Mouse (Mus musculus): ENCODE measurements at regions not wholly inside any gene's neighbourhood (a gene's known extent, or its start where the extent isn't known, plus 50 kb on each side); places are given as distances from the start of the nearest gene placed in this dataset.

DNA sequence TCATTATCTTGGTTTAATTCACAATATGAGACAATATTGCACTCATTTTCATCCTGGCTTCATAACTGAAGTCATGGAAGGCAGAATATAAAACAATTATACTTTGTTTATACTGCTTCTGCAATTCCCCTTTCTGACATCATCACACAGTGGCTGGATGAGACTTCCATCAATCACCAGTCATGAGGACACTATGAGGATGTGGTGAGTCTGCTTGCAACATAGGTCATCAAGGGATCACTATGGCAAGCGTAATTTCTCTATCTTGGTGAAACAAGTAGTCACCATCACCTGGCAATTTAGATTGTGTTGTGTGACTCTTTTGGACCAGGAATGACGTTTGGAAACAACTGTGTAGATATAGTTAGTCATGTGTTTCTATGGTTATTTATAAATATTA is 134.6 kb downstream of the Hao1 start:
- no peak; the same call in 1 of the 2 replicates for ATAC-seq (ENCODE audit: poor library complexity, severe bottlenecking)

DNA sequence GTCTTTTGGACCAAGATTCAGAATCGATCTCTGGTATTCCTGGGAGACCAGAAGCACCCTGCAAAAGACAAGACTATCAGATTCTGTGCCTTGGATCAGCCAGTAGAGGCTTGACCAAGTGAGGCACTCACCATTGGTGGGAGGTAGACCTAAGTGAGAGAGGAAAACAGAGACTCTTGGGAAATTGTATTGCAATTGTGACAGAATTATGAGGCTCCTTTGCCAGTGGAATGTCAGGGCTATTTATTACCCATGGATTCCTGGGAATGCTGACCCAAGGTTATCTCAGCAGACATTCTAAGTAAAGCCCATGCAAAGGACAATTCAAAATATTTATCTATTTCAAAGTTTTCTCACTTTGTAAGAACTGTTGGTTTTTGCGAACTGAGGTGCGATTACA is 154.6 kb downstream of the Hao1 start:
- ATAC-seq (ENCODE audit: poor library complexity, severe bottlenecking) = no peak

DNA sequence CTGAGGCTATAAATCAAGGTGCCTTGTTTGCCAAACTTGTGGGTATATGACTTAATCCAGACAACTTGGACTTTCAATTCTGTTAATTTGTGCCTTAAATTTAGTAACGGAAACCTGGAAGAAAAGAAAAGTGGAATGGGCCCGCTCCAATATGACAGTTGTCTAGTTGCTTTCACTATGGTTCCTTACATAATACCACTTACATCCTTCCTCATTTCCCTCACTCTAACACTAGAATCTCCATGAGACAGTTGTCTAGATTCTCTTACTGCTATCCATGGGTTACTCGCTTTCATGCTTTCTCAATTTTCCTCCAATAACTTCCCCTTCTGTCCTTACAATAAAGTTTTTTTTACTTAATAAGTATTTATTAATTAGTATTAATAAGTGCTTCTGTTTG is 160.7 kb downstream of the Hao1 start:
- ATAC-seq (ENCODE audit: poor library complexity, severe bottlenecking) = peak; percentile 68

DNA sequence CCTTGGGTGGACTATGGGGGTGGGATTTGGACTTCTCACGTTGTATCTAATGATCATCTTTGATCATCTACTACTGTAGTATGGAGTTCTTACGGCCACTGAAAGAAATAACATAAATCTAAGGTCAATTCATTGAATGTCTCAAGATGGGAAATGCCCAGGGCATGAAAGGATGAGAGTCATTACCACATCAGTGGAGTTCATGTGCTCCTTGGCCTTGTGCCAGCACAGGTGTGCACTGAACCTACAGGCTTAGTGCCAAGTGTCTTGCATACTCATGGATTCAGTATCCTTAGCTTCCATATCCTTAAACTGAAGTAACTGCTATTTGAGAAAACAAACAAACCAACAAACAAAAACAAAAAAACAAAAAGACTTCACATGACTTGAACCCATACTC is 179.1 kb downstream of the Hao1 start:
- ATAC-seq (ENCODE audit: poor library complexity, severe bottlenecking) = no peak

DNA sequence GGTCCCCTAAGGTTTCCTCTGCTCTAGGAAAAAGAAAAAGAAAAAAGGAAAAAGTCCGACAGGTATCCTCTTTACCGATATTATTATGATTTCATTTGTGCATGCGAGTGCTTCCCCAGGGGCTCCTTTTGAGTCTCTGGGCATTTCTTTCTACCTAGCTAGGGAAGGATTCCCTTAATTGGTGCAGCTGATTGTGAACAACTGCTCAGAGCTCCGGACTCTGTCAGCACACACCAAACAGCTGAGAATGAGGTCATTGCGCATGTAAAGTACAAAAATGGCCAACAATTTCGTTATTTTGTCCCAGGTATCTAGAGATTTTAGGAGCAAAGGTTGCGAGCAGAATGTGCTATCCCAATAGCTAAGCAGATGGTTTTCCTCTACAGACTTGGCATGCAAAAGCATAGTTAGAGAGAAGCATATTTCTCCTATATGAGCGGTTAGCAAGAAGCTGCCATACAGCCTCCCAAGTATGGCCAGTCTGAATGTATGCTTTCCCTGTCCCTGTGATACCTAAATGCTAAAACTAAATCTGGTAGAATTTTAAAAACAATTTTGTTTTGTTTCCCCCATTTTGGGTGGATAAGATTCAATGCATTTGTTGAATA is 203.2 kb downstream of the Hao1 start:
- no peak for ATAC-seq (ENCODE audit: poor library complexity, severe bottlenecking)

DNA sequence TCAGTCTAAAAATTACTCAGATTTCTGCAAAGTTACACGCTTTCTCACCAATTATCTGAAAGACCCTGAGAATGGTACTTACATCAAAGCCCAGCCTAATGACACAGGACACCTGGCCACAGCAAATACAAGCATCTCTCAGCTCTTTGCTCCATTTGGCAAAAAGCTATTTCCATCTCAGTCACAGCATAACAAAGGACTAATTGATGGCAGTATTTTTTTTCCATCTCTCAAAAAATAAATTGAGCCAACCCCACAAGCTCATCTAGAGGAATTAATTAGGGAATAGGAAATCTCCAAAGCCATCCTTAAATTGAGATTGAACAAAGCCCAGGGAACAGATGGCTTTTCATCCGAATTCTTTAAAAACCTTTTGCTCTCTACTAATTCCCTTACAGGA is 203.7 kb downstream of the Hao1 start:
- no peak for ATAC-seq (ENCODE audit: poor library complexity, severe bottlenecking)

DNA sequence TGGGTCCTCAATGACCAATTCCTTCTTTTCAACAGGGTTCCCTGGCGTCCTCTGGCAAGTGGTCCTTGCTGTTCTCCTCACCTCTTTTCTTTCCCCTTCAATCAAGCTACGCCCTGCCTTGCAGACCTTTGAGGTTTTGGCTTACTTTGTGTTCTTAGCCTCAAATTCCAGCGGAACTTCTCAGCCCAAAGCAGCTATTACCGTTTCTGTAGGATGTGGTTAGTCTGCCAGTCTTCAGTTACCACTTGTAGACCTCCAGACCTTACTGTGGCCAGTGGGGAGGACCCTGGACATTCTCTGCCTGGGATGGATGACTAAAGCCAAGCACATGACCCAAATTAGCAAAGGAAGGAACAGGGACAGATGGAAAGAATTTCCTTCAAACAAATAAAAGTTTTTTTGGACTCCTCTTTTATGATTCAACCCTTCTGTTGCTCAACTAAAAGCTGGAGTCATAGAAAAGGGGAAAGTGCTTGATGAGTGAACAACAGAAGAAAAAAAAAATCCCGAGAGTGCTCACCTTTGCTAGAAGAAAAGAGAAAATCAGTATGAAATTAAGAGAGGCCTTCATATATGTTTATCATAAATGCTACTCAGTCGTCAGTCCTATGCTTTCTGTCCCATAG is 211.5 kb downstream of the Hao1 start:
- no peak for ATAC-seq (ENCODE audit: poor library complexity, severe bottlenecking)

DNA sequence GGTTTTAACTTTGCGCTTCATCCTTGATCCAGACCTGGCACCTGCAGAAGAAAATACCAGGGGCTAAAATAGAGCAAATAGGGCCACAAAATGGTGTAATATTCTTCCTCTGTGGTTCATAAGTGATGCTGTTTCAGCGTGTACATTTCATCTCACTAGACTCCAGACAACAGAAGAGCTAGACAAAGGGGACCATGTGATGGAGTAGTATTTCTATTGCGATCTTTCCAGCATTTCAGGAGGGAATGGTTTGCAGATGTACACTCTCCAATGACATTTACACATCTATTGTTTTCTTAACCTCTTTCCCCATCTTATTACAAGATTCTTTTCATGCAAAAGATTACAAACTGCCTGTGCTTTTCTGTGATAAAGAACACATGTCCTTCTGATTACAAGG is 246.1 kb downstream of the Hao1 start:
- ATAC-seq (ENCODE audit: poor library complexity, severe bottlenecking) = no peak

DNA sequence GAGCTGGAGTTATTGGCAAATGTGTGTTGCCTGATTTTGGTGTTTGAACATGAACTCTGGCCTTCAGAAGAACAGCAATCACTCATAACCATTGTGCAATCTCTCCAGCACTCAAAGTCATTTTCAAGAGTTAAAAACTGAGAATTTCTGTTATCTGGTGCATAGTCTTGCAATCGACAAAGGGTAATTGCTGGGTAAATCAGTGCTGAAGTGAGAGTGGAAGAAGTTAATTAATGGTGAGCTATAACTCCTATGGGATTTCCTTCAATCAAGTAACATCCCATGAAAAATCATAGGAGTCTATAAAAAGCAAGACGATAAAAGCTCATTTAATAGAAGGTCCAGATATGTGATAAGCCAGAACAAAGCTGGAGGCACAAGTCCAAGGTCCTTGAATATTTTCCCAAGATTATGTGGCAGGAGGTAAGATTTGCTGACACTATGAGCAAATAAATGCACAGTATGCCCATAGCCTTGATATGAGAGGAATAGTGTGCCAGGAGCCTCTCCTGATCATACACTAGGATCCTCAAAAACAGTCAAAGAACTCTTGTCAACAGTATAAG is 264.0 kb downstream of the Hao1 start:
- no peak for ATAC-seq (ENCODE audit: poor library complexity, severe bottlenecking)

DNA sequence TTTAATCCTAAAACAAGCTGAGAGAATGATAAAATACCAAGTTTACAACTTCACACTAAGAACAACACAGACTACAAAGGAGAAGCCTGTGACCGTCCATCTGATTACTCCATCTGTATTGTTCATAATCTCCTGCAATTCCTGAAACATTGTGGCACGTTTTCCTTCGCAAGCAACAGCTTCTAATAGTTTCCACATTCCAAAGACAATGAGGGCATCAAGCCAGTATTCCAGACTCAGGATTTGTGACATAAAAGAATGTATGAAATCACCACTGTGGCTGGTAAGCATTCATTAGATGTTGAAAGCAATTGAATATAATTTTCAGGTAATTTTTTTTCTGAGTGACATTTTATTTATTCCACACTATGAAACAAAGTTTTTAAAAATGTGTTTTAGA is 278.3 kb downstream of the Hao1 start:
- no peak for ATAC-seq (ENCODE audit: poor library complexity, severe bottlenecking)

DNA sequence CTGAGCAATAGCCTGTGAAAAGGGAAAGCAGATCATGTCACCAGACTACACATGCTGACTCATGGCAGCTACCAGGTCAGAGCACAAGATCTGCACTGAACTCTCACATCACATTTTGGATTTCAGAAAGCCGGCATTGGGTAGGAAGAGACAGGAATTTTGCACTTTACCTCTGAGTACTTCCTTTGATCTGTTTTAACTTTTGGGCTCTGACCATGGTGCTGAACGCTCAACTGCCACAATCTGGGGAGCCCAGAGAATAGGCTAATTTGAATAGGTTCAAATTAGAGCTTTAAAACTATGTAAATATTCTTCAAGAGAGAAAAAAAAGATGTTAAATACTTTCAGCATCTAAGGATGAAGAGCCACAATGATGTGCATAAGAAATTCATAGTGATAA is 285.7 kb downstream of the Hao1 start:
- no peak for ATAC-seq (ENCODE audit: poor library complexity, severe bottlenecking)
